Mouse (Mus musculus): Measurements from ENCODE around the gene Myom3. TPM values are rescaled to one million over a fixed set of nuclear protein-coding genes. Genes with fewer than 3 reads are reported as not detected.
A peak's percentile ranks its signal among the peaks of the same experiment; 100 is the strongest.

The Myom3 gene
- polyA plus RNA-seq, 1 experiment from 2014 or later, result 1.1 TPM

GRCm38 (mm10) chr4:135850411-135851095, 91.0 kb downstream of the Myom3 start:
- no peak overlapping the region for H3K27ac ChIP-seq

GRCm38 (mm10) chr4:135851942-135852341, 92.4 kb downstream of the Myom3 start:
- Histone ChIP-seq H3K36me3 (no peaks in the 10 kb centered on the region), H3K9me3 (no peaks in the 10 kb centered on the region), H3K4me1 (replicated peaks) (peaks cover 10% of the 10 kb centered on the region; the same call in 1 of the 2 replicates), H3K9ac (no peak overlapping the region), H3K4me2 (replicated peaks) (no peak overlapping the region), H3K4me3 (replicated peaks) (no peak overlapping the region), H3K27ac (no peak overlapping the region), H3K27me3 (replicated peaks) (no peaks in the 10 kb centered on the region)
- 85% methylated on average over 9 of the region's 9 CpGs for WGBS
- no peak for ATAC-seq

More at GRCm38 (mm10) chr4:135850411-135851095, 91.0 kb downstream of the Myom3 start:
- Histone ChIP-seq H3K9ac (no peak overlapping the region), H3K27me3 (replicated peaks) (no peaks in the 10 kb centered on the region), H3K36me3 (no peaks in the 10 kb centered on the region), H3K4me3 (replicated peaks) (no peak overlapping the region), H3K4me2 (replicated peaks) (no peak overlapping the region), H3K9me3 (no peaks in the 10 kb centered on the region), H3K4me1 (replicated peaks) (peaks cover 10% of the 10 kb centered on the region; the same call in 1 of the 2 replicates)
- 42% methylated on average over 13 of the region's 13 CpGs for WGBS
- no peak for ATAC-seq

GRCm38 (mm10) chr4:135853987-135854546, 94.6 kb downstream of the Myom3 start:
- Histone ChIP-seq H3K36me3 (no peaks in the 10 kb centered on the region), H3K9me3 (no peaks in the 10 kb centered on the region), H3K27ac (no peak overlapping the region), H3K4me1 (replicated peaks) (peaks cover 10% of the 10 kb centered on the region), H3K4me2 (replicated peaks) (0 out of 2 replicates have a peak overlapping the region, but pooled peaks have one; percentile 81), H3K27me3 (replicated peaks) (no peaks in the 10 kb centered on the region), H3K4me3 (replicated peaks) (no peak overlapping the region), H3K9ac (no peak overlapping the region)
- ATAC-seq, result no peak
- WGBS, result 90% methylated on average over 14 of the region's 14 CpGs

- Histone ChIP-seq H3K27ac (no peak overlapping the region), H3K36me3 (no peaks in the 10 kb centered on the region), H3K4me1 (replicated peaks) (peaks cover 14% of the 10 kb centered on the region), H3K9me3 (no peaks in the 10 kb centered on the region), H3K4me3 (replicated peaks) (no peak overlapping the region), H3K9ac (peak overlapping the region; percentile 75; the same call in 1 of the 2 replicates), H3K27me3 (replicated peaks) (no peaks in the 10 kb centered on the region), H3K4me2 (replicated peaks) (peak overlapping the region; percentile 81)
- WGBS, result 66% methylated on average over 11 of the region's 11 CpGs
- ATAC-seq, result no peak
Observed at GRCm38 (mm10) chr4:135854630-135855029, 95.1 kb downstream of the Myom3 start.

GRCm38 (mm10) chr4:135855080-135855479, 95.6 kb downstream of the Myom3 start:
- H3K36me3 ChIP-seq, result no peaks in the 10 kb centered on the region
- H3K4me1 ChIP-seq (replicated peaks), result peaks cover 14% of the 10 kb centered on the region
- H3K9ac ChIP-seq, result peak overlapping the region; percentile 75
- H3K27me3 ChIP-seq (replicated peaks), result no peaks in the 10 kb centered on the region
- peak overlapping the region; percentile 81 for H3K4me2 ChIP-seq (replicated peaks)
- peak overlapping the region; percentile 98 for H3K27ac ChIP-seq
- H3K9me3 ChIP-seq, result no peaks in the 10 kb centered on the region
- peak; percentile 8; the same call in 1 of the 2 replicates for ATAC-seq
- peak overlapping the region; percentile 92 for H3K4me3 ChIP-seq (replicated peaks)
- WGBS, result 6% methylated on average over 6 of the region's 6 CpGs

- Histone ChIP-seq H3K4me3 (replicated peaks) (peak within 1 kb of the TSS; percentile 92), H3K27ac (peak within 1 kb of the TSS; percentile 98), H3K27me3 (replicated peaks) (no peaks in the 10 kb centered on the region), H3K4me2 (replicated peaks) (peak within 1 kb of the TSS; percentile 81), H3K9ac (peak within 1 kb of the TSS; percentile 91), H3K9me3 (no peaks in the 10 kb centered on the region), H3K36me3 (no peaks in the 10 kb centered on the region), H3K4me1 (replicated peaks) (peaks cover 12% of the 10 kb centered on the region)
- WGBS, result under 1% methylated on average over 67 of the region's 67 CpGs
- ATAC-seq, result peak; percentile 96
Observed at GRCm38 (mm10) chr4:135855536-135856222, 96.2 kb downstream of the Myom3 start, which contains the start of gene Srsf10. Srsf10 (plus strand) TSS chr4:135855747.

- Histone ChIP-seq H3K9ac (peak overlapping the region; percentile 91), H3K4me1 (replicated peaks) (peaks cover 14% of the 10 kb centered on the region), H3K27ac (peak overlapping the region; percentile 98), H3K4me2 (replicated peaks) (peak overlapping the region; percentile 63), H3K4me3 (replicated peaks) (peak overlapping the region; percentile 92), H3K27me3 (replicated peaks) (no peaks in the 10 kb centered on the region), H3K36me3 (no peaks in the 10 kb centered on the region), H3K9me3 (no peaks in the 10 kb centered on the region)
- under 1% methylated on average over 83 of the region's 91 CpGs for WGBS
- ATAC-seq, result peak; percentile 81
Observed at GRCm38 (mm10) chr4:135856223-135857091, 96.9 kb downstream of the Myom3 start.

- no peaks in the 10 kb centered on the region for H3K36me3 ChIP-seq
- ATAC-seq, result no peak
- 4% methylated on average over 7 of the region's 7 CpGs for WGBS
- H3K27ac ChIP-seq, result no peak overlapping the region
- no peaks in the 10 kb centered on the region for H3K27me3 ChIP-seq (replicated peaks)
- H3K9me3 ChIP-seq, result no peaks in the 10 kb centered on the region
- H3K4me3 ChIP-seq (replicated peaks), result peak overlapping the region; percentile 92
- H3K4me1 ChIP-seq (replicated peaks), result peaks cover 14% of the 10 kb centered on the region
- H3K9ac ChIP-seq, result peak overlapping the region; percentile 91
- peak overlapping the region; percentile 63 for H3K4me2 ChIP-seq (replicated peaks)
Observed at GRCm38 (mm10) chr4:135857597-135858186, 98.2 kb downstream of the Myom3 start.

Other genes with a start within 250 kb of the Myom3 start
- 4.3 and 4.4 TPM in 2 replicates for gene Grhl3, start 186.1 kb upstream of the Myom3 start, polyA plus RNA-seq (2015; fragmentation: Nextera tagmentation; extraction: Ambion mirVana)
- 3.6 and 4.2 TPM in 2 replicates for gene Ifnlr1, start 73.4 kb upstream of the Myom3 start, polyA plus RNA-seq (2015; fragmentation: Nextera tagmentation; extraction: Ambion mirVana)
- 4.7 and 6.5 TPM in 2 replicates for gene Il22ra1, start 31.5 kb upstream of the Myom3 start, polyA plus RNA-seq (2015; fragmentation: Nextera tagmentation; extraction: Ambion mirVana)
- 177 and 214 TPM in 2 replicates for gene Srsf10, start 96.0 kb downstream of the Myom3 start, polyA plus RNA-seq (2015; fragmentation: Nextera tagmentation; extraction: Ambion mirVana)
- 164 and 177 TPM in 2 replicates for gene Pnrc2, start 114.1 kb downstream of the Myom3 start, polyA plus RNA-seq (2015; fragmentation: Nextera tagmentation; extraction: Ambion mirVana)
- 0.28 and 0.42 TPM in 2 replicates for gene Cnr2, start 135.7 kb downstream of the Myom3 start, polyA plus RNA-seq (2015; fragmentation: Nextera tagmentation; extraction: Ambion mirVana)
- 134 and 154 TPM in 2 replicates for gene Fuca1, start 161.0 kb downstream of the Myom3 start, polyA plus RNA-seq (2015; fragmentation: Nextera tagmentation; extraction: Ambion mirVana)
- 105 and 113 TPM in 2 replicates for gene Hmgcl, start 186.7 kb downstream of the Myom3 start, polyA plus RNA-seq (2015; fragmentation: Nextera tagmentation; extraction: Ambion mirVana)
- 82.5 and 108 TPM in 2 replicates for gene Gale, start 204.0 kb downstream of the Myom3 start, polyA plus RNA-seq (2015; fragmentation: Nextera tagmentation; extraction: Ambion mirVana)
- gene Lypla2, start 212.9 kb downstream of the Myom3 start, polyA plus RNA-seq (2015; fragmentation: Nextera tagmentation; extraction: Ambion mirVana), result 99.4 and 108 TPM in 2 replicates
- gene Pithd1, start 227.5 kb downstream of the Myom3 start, polyA plus RNA-seq (2015; fragmentation: Nextera tagmentation; extraction: Ambion mirVana), result 51.6 TPM in 2 replicates